Comparison of ENCODE assay signal across 11 mouse cellular contexts in genomic region chr10:115051602-115052001, GRCm38 (mm10).
DNase-seq lines count a peak whose midpoint lies in the region; ATAC-seq and TF ChIP-seq lines count a peak whose summit lies in the region.
"Had no signal": no experiment of that assay in that cellular context is flagged by ENCODE, and none has a peak within 500 bp of the region (broad histone marks: within the 10 kb centered on the region; RNA-seq: fewer than 3 reads in every experiment).

No protein-coding gene starts in this region.

- H3K4me2 ChIP-seq in forebrain, postnatal 0 days (ENCODE audit: low read depth) = no peak overlapping the region
- H3K4me2 ChIP-seq in liver, embryonic 14.5 days (ENCODE audit: low read depth) = no peak overlapping the region
- no peak overlapping the region for H3K4me2 ChIP-seq in liver, embryonic 12.5 days
- H3K4me2 ChIP-seq: embryonic facial prominence, embryonic 15.5 days had no signal

- no peaks in the 10 kb centered on the region for H3K27me3 ChIP-seq in forebrain, postnatal 0 days (ENCODE audit: insufficient read depth, low read length)
- H3K27me3 ChIP-seq in forebrain, embryonic 10.5 days (ENCODE audit: poor library complexity, severe bottlenecking) = no peaks in the 10 kb centered on the region
- H3K27me3 ChIP-seq in liver, embryonic 14.5 days (ENCODE audit: control insufficient read depth, insufficient read depth, low read length) = no peaks in the 10 kb centered on the region
- H3K27me3 ChIP-seq in liver, embryonic 12.5 days (replicated peaks) = no peaks in the 10 kb centered on the region
- H3K27me3 ChIP-seq: embryonic facial prominence, embryonic 15.5 days had no signal

- no peak for TF ChIP-seq EP300 in liver, embryonic 14.5 days (IDR thresholded peaks at IDR 0.05; ENCODE audit: low read depth)

- WGBS in forebrain, postnatal 0 days = 55% methylated on average over 4 of the region's 4 CpGs
- 49% methylated on average over 4 of the region's 4 CpGs for WGBS in forebrain, embryonic 10.5 days
- WGBS in liver, embryonic 14.5 days (ENCODE audit: insufficient replicate concordance) = 35% methylated on average over 4 of the region's 4 CpGs
- WGBS in liver, embryonic 12.5 days (ENCODE audit: insufficient replicate concordance) = 34% methylated on average over 4 of the region's 4 CpGs

- H3K4me3 ChIP-seq in forebrain, postnatal 0 days (ENCODE audit: low read depth, low read length) = no peak overlapping the region
- H3K4me3 ChIP-seq in forebrain, embryonic 10.5 days = no peak overlapping the region
- no peak overlapping the region for H3K4me3 ChIP-seq in liver, embryonic 14.5 days (ENCODE audit: insufficient read depth in 1 of 2, low read depth in 2 of 2, low read length in 2 of 2)
- no peak overlapping the region for H3K4me3 ChIP-seq in liver, embryonic 12.5 days
- H3K4me3 ChIP-seq: embryonic facial prominence, embryonic 15.5 days had no signal

- intact Hi-C loops in gastrocnemius, postnatal 36 days (cut with DNase I) = no loop called here

- peak; percentile 57 for TF ChIP-seq CTCF in forebrain, postnatal 0 days (IDR thresholded peaks at IDR 0.05; ENCODE audit: low read depth)
- peak; percentile 49 for TF ChIP-seq CTCF in liver, embryonic 14.5 days (IDR thresholded peaks at IDR 0.05; ENCODE audit: low read depth)

- no peaks in the 10 kb centered on the region for H3K4me1 ChIP-seq in forebrain, postnatal 0 days (ENCODE audit: insufficient read depth)
- H3K4me1 ChIP-seq in forebrain, embryonic 10.5 days = no peaks in the 10 kb centered on the region
- H3K4me1 ChIP-seq in liver, embryonic 14.5 days (replicated peaks; ENCODE audit: control insufficient read depth in 2 of 2, insufficient read depth in 2 of 2, low read length in 1 of 2) = no peaks in the 10 kb centered on the region
- H3K4me1 ChIP-seq in liver, embryonic 12.5 days = no peaks in the 10 kb centered on the region
- H3K4me1 ChIP-seq: embryonic facial prominence, embryonic 15.5 days had no signal

- no peaks in the 10 kb centered on the region for H3K9me3 ChIP-seq in forebrain, postnatal 0 days (ENCODE audit: low read length)
- no peaks in the 10 kb centered on the region for H3K9me3 ChIP-seq in forebrain, embryonic 10.5 days
- no peaks in the 10 kb centered on the region; the same call in 1 of the 2 replicates for H3K9me3 ChIP-seq in liver, embryonic 14.5 days (ENCODE audit: control insufficient read depth, low read length)
- peaks cover 11% of the 10 kb centered on the region; the same call in 1 of the 2 replicates for H3K9me3 ChIP-seq in liver, embryonic 12.5 days (replicated peaks)
- H3K9me3 ChIP-seq: embryonic facial prominence, embryonic 15.5 days had no signal

- H3K27ac ChIP-seq in forebrain, postnatal 0 days (ENCODE audit: low read depth, low read length) = no peak overlapping the region
- H3K27ac ChIP-seq in forebrain, embryonic 10.5 days = no peak overlapping the region
- H3K27ac ChIP-seq in liver, embryonic 14.5 days = no peak overlapping the region
- no peak overlapping the region for H3K27ac ChIP-seq in liver, embryonic 12.5 days
- H3K27ac ChIP-seq: embryonic facial prominence, embryonic 15.5 days had no signal

- DNase-seq in forebrain, postnatal 0 days = no peak
- DNase-seq in forebrain, embryonic 10.5 days (ENCODE audit: extremely low spot score, low spot score) = no peak
- DNase-seq in liver, embryonic 14.5 days (ENCODE audit: low read depth in 3 of 3, low spot score in 3 of 3) = no peak
- DNase-seq in NIH3T3 (ENCODE audit: low read depth) = peak; percentile 51
- DNase-seq in cerebellum, postnatal 25 days = peak; percentile 50 to 73
- DNase-seq in gastrocnemius, postnatal 36 days = no peak
- DNase-seq in frontal cortex, adult 2 months (ENCODE audit: extremely low spot score in 1 of 2, low spot score in 1 of 2) = no peak
- DNase-seq: adrenal gland, postnatal 25 days; heart, adult 18-20 months had no signal

- ATAC-seq in forebrain, postnatal 0 days = no peak
- ATAC-seq in liver, embryonic 14.5 days (ENCODE audit: insufficient read depth) = no peak
- no peak for ATAC-seq in liver, embryonic 12.5 days

- no peaks in the 10 kb centered on the region for H3K36me3 ChIP-seq in forebrain, postnatal 0 days (ENCODE audit: insufficient read depth)
- H3K36me3 ChIP-seq in forebrain, embryonic 10.5 days (replicated peaks) = no peaks in the 10 kb centered on the region
- H3K36me3 ChIP-seq in liver, embryonic 14.5 days (replicated peaks; ENCODE audit: control insufficient read depth, insufficient read depth, low read depth) = no peaks in the 10 kb centered on the region
- no peaks in the 10 kb centered on the region for H3K36me3 ChIP-seq in liver, embryonic 12.5 days
- H3K36me3 ChIP-seq: embryonic facial prominence, embryonic 15.5 days had no signal

- no peak overlapping the region for H3K9ac ChIP-seq in forebrain, postnatal 0 days
- H3K9ac ChIP-seq in liver, embryonic 14.5 days (replicated peaks) = no peak overlapping the region
- no peak overlapping the region for H3K9ac ChIP-seq in liver, embryonic 12.5 days
- H3K9ac ChIP-seq: embryonic facial prominence, embryonic 15.5 days had no signal

Comparison
In these comparisons a context has a peak if more than half of its experiments do, and no peak if none do; other contexts are left out.
1. DNase-seq: peak in NIH3T3 (single experiment) and cerebellum, postnatal 25 days (2 of 2); none in forebrain, postnatal 0 days (single experiment), forebrain, embryonic 10.5 days (single experiment), liver, embryonic 14.5 days (0 of 3), gastrocnemius, postnatal 36 days (0 of 2) and frontal cortex, adult 2 months (0 of 2).